Mouse (Mus musculus): Measurements from ENCODE around the gene Tmem199. TPM values are rescaled to one million over a fixed set of nuclear protein-coding genes. Genes with fewer than 3 reads are reported as not detected.

Gene Tmem199
- polyA plus RNA-seq, 1 experiment from 2014 or later: 45.9 TPM

- 81% methylated on average over 7 of the region's 7 CpGs for WGBS
- Histone ChIP-seq H3K27ac (no peak overlapping the region), H3K4me3 (no peak overlapping the region), H3K9ac (no peak overlapping the region), H3K36me3 (peaks cover 15% of the 10 kb centered on the region), H3K9me3 (no peaks in the 10 kb centered on the region), H3K4me1 (peaks cover 26% of the 10 kb centered on the region), H3K4me2 (replicated peaks) (no peak overlapping the region), H3K27me3 (no peaks in the 10 kb centered on the region)
- no peak for ATAC-seq (ENCODE audit: low FRiP score, low read depth)
These were observed 44.5 kb downstream of the Tmem199 start for GRCm38 (mm10) chr11:78467515-78467914.

GRCm38 (mm10) chr11:78466242-78466912, 45.6 kb downstream of the Tmem199 start:
- H3K36me3 ChIP-seq: peaks cover 11% of the 10 kb centered on the region
- peaks cover 26% of the 10 kb centered on the region for H3K4me1 ChIP-seq
- no peaks in the 10 kb centered on the region for H3K9me3 ChIP-seq
- 73% methylated on average over 23 of the region's 23 CpGs for WGBS
- no peaks in the 10 kb centered on the region for H3K27me3 ChIP-seq
- H3K9ac ChIP-seq: peak overlapping the region; percentile 91
- peak overlapping the region; percentile 98 for H3K27ac ChIP-seq
- H3K4me2 ChIP-seq (replicated peaks): peak overlapping the region; percentile 83
- peak overlapping the region; percentile 78 for H3K4me3 ChIP-seq
- ATAC-seq (ENCODE audit: low FRiP score, low read depth): no peak

GRCm38 (mm10) chr11:78465568-78466180, 46.3 kb downstream of the Tmem199 start, which contains the start of gene Slc46a1:
Slc46a1 (plus strand) TSS chr11:78465697.
- peak; percentile 98 for ATAC-seq (ENCODE audit: low FRiP score, low read depth)
- H3K27ac ChIP-seq: peak within 1 kb of the TSS; percentile 98
- H3K9me3 ChIP-seq: no peaks in the 10 kb centered on the region
- peak within 1 kb of the TSS; percentile 78 for H3K4me3 ChIP-seq
- peaks cover 7% of the 10 kb centered on the region; the same call in 1 of the 2 replicates for H3K36me3 ChIP-seq
- H3K4me2 ChIP-seq (replicated peaks): peak within 1 kb of the TSS; percentile 83
- peaks cover 26% of the 10 kb centered on the region for H3K4me1 ChIP-seq
- H3K27me3 ChIP-seq: no peaks in the 10 kb centered on the region
- peak within 1 kb of the TSS; percentile 91 for H3K9ac ChIP-seq
- WGBS: under 1% methylated on average over 41 of the region's 41 CpGs

DNA sequence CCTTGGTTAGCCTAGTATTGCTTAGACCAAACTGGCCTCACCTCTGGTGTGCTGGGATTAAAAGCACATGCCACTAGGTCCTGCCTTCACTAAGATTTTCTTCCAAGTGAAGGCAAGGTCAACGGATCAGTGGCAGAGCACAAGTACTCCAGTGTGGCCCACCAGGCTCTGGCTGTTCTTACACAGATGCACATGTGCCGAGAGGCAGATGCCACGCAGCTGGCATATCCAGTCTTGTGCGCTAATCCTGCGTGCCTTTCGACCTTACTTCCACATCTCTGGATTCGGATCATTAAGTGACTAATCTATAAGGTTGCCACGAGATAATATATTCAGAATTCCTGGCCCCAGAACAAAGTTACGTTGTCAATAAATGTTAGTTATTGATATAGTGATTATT, 46.9 kb downstream of the Tmem199 start:
- ATAC-seq (ENCODE audit: low FRiP score, low read depth): no peak
- Histone ChIP-seq H3K9ac (peak overlapping the region; percentile 91), H3K4me2 (replicated peaks) (peak overlapping the region; percentile 83), H3K36me3 (peaks cover 4% of the 10 kb centered on the region; the same call in 1 of the 2 replicates), H3K27ac (peak overlapping the region; percentile 98), H3K9me3 (no peaks in the 10 kb centered on the region), H3K27me3 (no peaks in the 10 kb centered on the region), H3K4me3 (peak overlapping the region; percentile 78), H3K4me1 (peaks cover 26% of the 10 kb centered on the region)
- WGBS: 34% methylated on average over 9 of the region's 9 CpGs

DNA sequence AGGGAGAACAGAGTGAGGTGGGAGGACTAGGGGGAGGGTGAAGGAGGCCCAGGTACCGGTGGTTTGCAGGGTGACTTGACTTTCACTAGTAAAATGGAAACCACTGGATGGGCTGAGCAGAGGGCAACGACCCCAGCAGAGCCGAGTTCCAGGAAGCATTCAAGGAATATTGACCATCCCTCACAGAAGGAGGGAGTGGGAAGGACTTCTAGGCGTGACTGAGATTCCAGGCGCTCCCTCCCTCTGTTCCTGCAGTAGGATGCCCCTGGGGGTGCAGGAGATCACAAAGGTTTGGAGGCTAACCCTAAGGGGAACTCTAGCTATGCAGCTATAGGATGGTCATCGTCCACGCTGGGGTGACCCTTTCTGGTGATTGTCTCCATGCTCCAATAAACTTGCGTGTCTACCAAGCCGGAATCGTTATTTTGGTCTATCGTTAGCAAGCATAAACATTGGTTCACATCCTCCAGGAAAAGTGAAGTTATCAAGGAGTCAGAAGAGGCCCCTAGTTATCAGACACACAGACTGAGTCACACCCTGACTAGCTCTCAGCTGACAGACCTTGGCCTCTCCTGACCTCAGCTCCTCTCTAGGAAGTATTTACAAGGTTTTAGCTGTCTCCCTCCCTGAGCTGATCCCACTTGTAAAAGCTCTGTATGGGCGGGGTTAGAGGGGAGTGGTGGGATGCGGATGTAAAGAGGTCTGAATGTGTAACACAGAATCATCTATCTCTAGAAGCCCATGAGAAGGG, 48.5 kb downstream of the Tmem199 start:
- no peak overlapping the region for H3K4me2 ChIP-seq (replicated peaks)
- WGBS: 52% methylated on average over 13 of the region's 13 CpGs
- no peak for ATAC-seq (ENCODE audit: low FRiP score, low read depth)

GRCm38 (mm10) chr11:78462669-78463068, 49.3 kb downstream of the Tmem199 start:
- Histone ChIP-seq H3K9me3 (no peaks in the 10 kb centered on the region), H3K4me3 (no peak overlapping the region), H3K27me3 (no peaks in the 10 kb centered on the region), H3K4me1 (peaks cover 24% of the 10 kb centered on the region), H3K9ac (no peak overlapping the region), H3K27ac (no peak overlapping the region), H3K36me3 (no peaks in the 10 kb centered on the region), H3K4me2 (replicated peaks) (no peak overlapping the region)
- WGBS: 70% methylated on average over 5 of the region's 5 CpGs
- no peak for ATAC-seq (ENCODE audit: low FRiP score, low read depth)

More for the DNA sequence above, 48.5 kb downstream of the Tmem199 start:
- Histone ChIP-seq H3K9me3 (no peaks in the 10 kb centered on the region), H3K36me3 (no peaks in the 10 kb centered on the region; the same call in 1 of the 2 replicates), H3K4me3 (no peak overlapping the region), H3K4me1 (peaks cover 26% of the 10 kb centered on the region), H3K27ac (no peak overlapping the region), H3K9ac (no peak overlapping the region), H3K27me3 (no peaks in the 10 kb centered on the region)

DNA sequence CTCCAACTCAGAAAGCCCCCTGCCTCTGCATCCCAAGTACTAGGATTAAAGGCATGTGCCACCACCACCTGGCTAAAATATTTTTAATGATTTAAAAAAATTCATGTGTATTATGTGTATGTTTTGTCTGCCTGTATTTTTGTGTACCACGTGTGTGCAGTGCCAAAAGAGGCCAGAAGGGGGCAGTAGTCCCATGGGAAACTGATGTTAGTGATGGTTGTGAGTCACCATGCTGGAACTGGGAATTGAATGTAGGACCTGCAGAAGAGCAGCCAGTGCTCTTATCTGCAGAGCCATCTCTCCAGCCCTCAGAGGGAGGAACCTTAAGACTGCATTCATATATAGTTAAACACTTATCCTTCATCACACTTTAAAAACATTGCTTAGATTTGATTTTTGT, 50.1 kb downstream of the Tmem199 start:
- no peak overlapping the region for H3K4me3 ChIP-seq
- H3K36me3 ChIP-seq: no peaks in the 10 kb centered on the region
- H3K27ac ChIP-seq: no peak overlapping the region
- H3K4me2 ChIP-seq (replicated peaks): no peak overlapping the region
- H3K4me1 ChIP-seq: peaks cover 19% of the 10 kb centered on the region
- ATAC-seq (ENCODE audit: low FRiP score, low read depth): no peak
- 71% methylated on average over 1 of the region's 1 CpGs for WGBS
- no peaks in the 10 kb centered on the region for H3K9me3 ChIP-seq
- H3K9ac ChIP-seq: no peak overlapping the region
- no peaks in the 10 kb centered on the region for H3K27me3 ChIP-seq

- WGBS: 81% methylated on average over 17 of the region's 17 CpGs
- no peaks in the 10 kb centered on the region for H3K9me3 ChIP-seq
- H3K27me3 ChIP-seq: no peaks in the 10 kb centered on the region
- no peak overlapping the region for H3K4me3 ChIP-seq
- no peak for ATAC-seq (ENCODE audit: low FRiP score, low read depth)
- no peak overlapping the region for H3K27ac ChIP-seq
- no peak overlapping the region for H3K9ac ChIP-seq
- no peaks in the 10 kb centered on the region for H3K36me3 ChIP-seq
- 0 out of 2 replicates have a peak, but pooled peaks cover 2% of the 10 kb centered on the region for H3K4me1 ChIP-seq
- no peak overlapping the region for H3K4me2 ChIP-seq (replicated peaks)
These were observed 53.2 kb downstream of the Tmem199 start for GRCm38 (mm10) chr11:78458740-78459139.

Other genes starting within 250 kb of the Tmem199 start
- 0.11 and 0.56 TPM in 2 replicates for gene BC030499, start 221.3 kb downstream of the Tmem199 start, polyA plus RNA-seq (2015; fragmentation: Nextera tagmentation; extraction: Ambion mirVana)
- 39.6 and 45.8 TPM in 2 replicates for gene Spag5, start 210.6 kb downstream of the Tmem199 start, polyA plus RNA-seq (2015; fragmentation: Nextera tagmentation; extraction: Ambion mirVana)
- 6.5 and 6.6 TPM in 2 replicates for gene Aldoc, start 189.2 kb downstream of the Tmem199 start, polyA plus RNA-seq (2015; fragmentation: Nextera tagmentation; extraction: Ambion mirVana)
- 88.5 and 88.9 TPM in 2 replicates for gene Pigs, start 183.8 kb downstream of the Tmem199 start, polyA plus RNA-seq (2015; fragmentation: Nextera tagmentation; extraction: Ambion mirVana)
- 70.1 and 74.7 TPM in 2 replicates for gene Unc119, start 168.7 kb downstream of the Tmem199 start, polyA plus RNA-seq (2015; fragmentation: Nextera tagmentation; extraction: Ambion mirVana)
- gene Foxn1, start 125.6 kb downstream of the Tmem199 start, polyA plus RNA-seq (2015; fragmentation: Nextera tagmentation; extraction: Ambion mirVana): 0.24 and 0.48 TPM in 2 replicates
- gene Slc13a2, start 90.0 kb downstream of the Tmem199 start, polyA plus RNA-seq (2015; fragmentation: Nextera tagmentation; extraction: Ambion mirVana): not detected in 2 replicates
- 17.1 TPM in 2 replicates for gene Slc46a1, start 46.5 kb downstream of the Tmem199 start, polyA plus RNA-seq (2015; fragmentation: Nextera tagmentation; extraction: Ambion mirVana)
- 2.4 and 2.6 TPM in 2 replicates for gene Sarm1, start 14.4 kb downstream of the Tmem199 start, polyA plus RNA-seq (2015; fragmentation: Nextera tagmentation; extraction: Ambion mirVana)
- 0.39 and 1.8 TPM in 2 replicates for gene Vtn, start 13.1 kb downstream of the Tmem199 start, polyA plus RNA-seq (2015; fragmentation: Nextera tagmentation; extraction: Ambion mirVana)
- not detected in 2 replicates for gene Sebox, start 8.7 kb downstream of the Tmem199 start, polyA plus RNA-seq (2015; fragmentation: Nextera tagmentation; extraction: Ambion mirVana)
- 182 and 186 TPM in 2 replicates for gene Poldip2, start within 50 bp of the Tmem199 start, polyA plus RNA-seq (2015; fragmentation: Nextera tagmentation; extraction: Ambion mirVana)
- gene Tnfaip1, start 24.2 kb upstream of the Tmem199 start, polyA plus RNA-seq (2015; fragmentation: Nextera tagmentation; extraction: Ambion mirVana): 81.4 and 84.8 TPM in 2 replicates
- gene Ift20, start 24.2 kb upstream of the Tmem199 start, polyA plus RNA-seq (2015; fragmentation: Nextera tagmentation; extraction: Ambion mirVana): 165 and 168 TPM in 2 replicates
- 74.1 and 75.2 TPM in 2 replicates for gene Tmem97, start 38.6 kb upstream of the Tmem199 start, polyA plus RNA-seq (2015; fragmentation: Nextera tagmentation; extraction: Ambion mirVana)
- 11.1 and 12.2 TPM in 2 replicates for gene Nlk, start 185.2 kb upstream of the Tmem199 start, polyA plus RNA-seq (2015; fragmentation: Nextera tagmentation; extraction: Ambion mirVana)
- 41.0 and 45.2 TPM in 2 replicates for gene Ccnq, start 239.6 kb upstream of the Tmem199 start, polyA plus RNA-seq (2015; fragmentation: Nextera tagmentation; extraction: Ambion mirVana)

Measured in limb, embryonic 13.5 days (tissue).